Mouse (Mus musculus) cerebellum, adult 2 months (tissue): Measurements from ENCODE around the gene Fam129a. TPM values are rescaled to one million over a fixed set of nuclear protein-coding genes. Genes with fewer than 3 reads are reported as not detected.

Source experiments
- DNase-seq, 2 experiments: peaks; one replicate each; pipeline ENCODE4 v3.0.0; 2021
- H3K27ac ChIP-seq: fragments of 200-500 bp; 2 replicates; pipeline ENCODE4 v1.5.1; 2012; ENCODE audit warnings: low read length, control low read depth, inconsistent platforms; ENCODE audit not compliant: insufficient read depth
- H3K27me3 ChIP-seq: fragments of 200-500 bp; 2 replicates; pipeline ENCODE4 v1.6.1; 2012; ENCODE audit warnings: inconsistent platforms, mild to moderate bottlenecking, low read length, moderate library complexity; ENCODE audit not compliant: control insufficient read depth, insufficient read depth
- H3K4me1 ChIP-seq: fragments of 200-500 bp; 2 replicates; pipeline ENCODE4 v1.6.1; 2011; ENCODE audit warnings: low read length; ENCODE audit not compliant: control insufficient read depth, insufficient read depth
- H3K4me3 ChIP-seq: fragments of 200-500 bp; replicated peaks from 2 replicates; pipeline ENCODE3; 2011; ENCODE audit warnings: mild to moderate bottlenecking, low read depth, low read length, control low read depth; ENCODE audit not compliant: insufficient read depth
- CTCF ChIP-seq: fragments of 200-500 bp; IDR thresholded peaks from 2 replicates; pipeline ENCODE4 v1.5.1; 2011; ENCODE audit warnings: low read depth, mild to moderate bottlenecking, control low read depth, low read length, moderate library complexity, borderline replicate concordance; ENCODE audit not compliant: insufficient read depth
- POLR2A ChIP-seq: fragments of 200-500 bp; IDR thresholded peaks from 2 replicates; pipeline ENCODE4 v1.6.1; 2011; ENCODE audit warnings: low read length, control low read depth, borderline replicate concordance; ENCODE audit not compliant: insufficient read depth
- WGBS: fragments of 180-500 bp; shearing (Covaris S2); methylation state at CpG from one replicate; pipeline ENCODE4 v1.1.7; 2018; 5-methylcytosine and 5-hydroxymethylcytosine counted together
- polyA plus RNA-seq: library from polyadenylated mRNA; depleted of rRNA; stranded (reverse); fragments of >200 nt; gene quantifications from 2 replicates; pipeline ENCODE4 v1.2.3, GENCODE M21; 2012

Gene Fam129a
- polyA plus RNA-seq, 1 experiment = 1.3 TPM

DNA sequence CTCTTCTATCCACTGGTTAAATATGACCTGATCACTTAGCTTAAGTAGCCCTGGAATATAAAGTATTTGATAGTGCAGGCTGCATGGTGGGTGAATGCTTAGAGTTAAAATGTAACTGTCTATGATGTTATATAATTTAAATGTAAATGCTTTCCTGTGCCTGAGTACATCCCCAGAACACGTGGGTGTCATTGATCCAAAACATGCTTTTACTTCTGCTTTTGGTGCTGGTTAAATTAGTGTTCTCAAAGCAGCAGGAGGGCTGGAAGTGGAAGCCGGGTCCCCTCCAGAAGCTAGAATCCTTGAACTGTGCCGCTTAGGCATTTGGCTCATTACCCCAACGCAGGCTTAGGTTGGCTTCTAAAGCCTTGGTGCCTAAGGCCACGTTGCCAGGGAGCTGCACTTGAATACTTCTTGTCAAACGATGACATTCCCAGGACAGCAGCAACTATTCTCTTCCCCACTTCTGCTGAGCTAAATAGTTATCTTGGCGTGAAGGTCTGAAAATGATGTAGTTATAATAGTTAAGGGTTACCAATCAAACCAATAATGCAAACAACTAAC, 86.1 kb downstream of the Fam129a start:
- WGBS = 48% methylated on average over 7 of the region's 7 CpGs
- Histone ChIP-seq H3K27ac (no peak overlapping the region), H3K4me3 (no peak overlapping the region), H3K27me3 (no peaks in the 10 kb centered on the region), H3K4me1 (no peaks in the 10 kb centered on the region)
- no peak for DNase-seq
- TF ChIP-seq POLR2A (no peak), CTCF (no peak)

DNA sequence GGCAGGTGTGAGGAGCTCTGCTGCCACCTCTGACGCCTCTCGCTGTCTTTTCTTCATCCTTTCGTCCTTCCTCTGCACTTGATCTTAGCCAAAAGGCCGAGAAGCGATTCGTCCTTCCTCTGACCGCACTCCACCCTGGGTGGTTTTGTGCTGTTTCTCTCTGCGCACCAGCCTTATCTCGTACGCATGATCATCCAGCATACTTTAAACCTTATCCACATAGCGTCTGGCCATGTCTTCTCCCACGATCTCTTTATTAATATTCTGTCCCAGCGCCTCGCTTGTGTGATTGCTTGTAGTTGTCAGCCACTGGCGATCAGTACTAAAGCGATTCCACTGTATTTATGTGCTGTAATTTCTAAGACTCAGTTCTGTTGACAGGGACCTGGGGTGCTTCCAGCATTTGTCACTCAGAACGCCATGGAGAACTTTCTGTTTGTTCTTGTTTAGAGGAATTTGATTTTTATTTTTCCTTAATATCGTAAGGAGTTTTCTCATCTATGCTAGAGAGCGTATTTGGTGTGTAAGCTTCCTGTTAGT, 87.4 kb downstream of the Fam129a start:
- Histone ChIP-seq H3K27ac (no peak overlapping the region), H3K4me3 (peak overlapping the region; percentile 19), H3K27me3 (no peaks in the 10 kb centered on the region), H3K4me1 (no peaks in the 10 kb centered on the region)
- 35% methylated on average over 19 of the region's 19 CpGs for WGBS
- TF ChIP-seq POLR2A (no peak), CTCF (no peak)
- peak in 1 of 2 experiments; percentile 18 for DNase-seq

DNA sequence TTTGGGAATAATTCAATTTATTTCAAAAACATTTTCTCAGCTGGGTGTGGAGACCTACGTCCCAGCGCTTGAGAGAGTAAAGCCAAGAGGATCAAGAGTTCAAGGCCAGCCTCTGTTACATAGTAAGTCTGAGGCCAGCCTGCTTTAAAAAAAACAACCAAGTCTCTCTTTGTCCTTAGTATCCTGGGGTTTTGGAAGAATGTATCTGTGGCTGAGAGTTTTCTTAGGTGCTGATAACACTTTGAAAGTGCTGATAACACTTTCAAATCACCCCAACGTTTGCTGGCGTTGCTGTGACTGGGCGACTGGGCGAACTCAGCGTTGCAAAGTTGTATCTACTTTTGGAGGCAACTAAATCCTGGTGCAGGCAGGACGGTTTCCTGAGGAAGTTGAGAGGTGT, 88.7 kb downstream of the Fam129a start:
- no peak for TF ChIP-seq POLR2A
- no peak for TF ChIP-seq CTCF
- Histone ChIP-seq H3K4me3 (no peak overlapping the region), H3K27me3 (no peaks in the 10 kb centered on the region), H3K27ac (no peak overlapping the region), H3K4me1 (no peaks in the 10 kb centered on the region)
- DNase-seq = no peak
- 92% methylated on average over 8 of the region's 8 CpGs for WGBS

DNA sequence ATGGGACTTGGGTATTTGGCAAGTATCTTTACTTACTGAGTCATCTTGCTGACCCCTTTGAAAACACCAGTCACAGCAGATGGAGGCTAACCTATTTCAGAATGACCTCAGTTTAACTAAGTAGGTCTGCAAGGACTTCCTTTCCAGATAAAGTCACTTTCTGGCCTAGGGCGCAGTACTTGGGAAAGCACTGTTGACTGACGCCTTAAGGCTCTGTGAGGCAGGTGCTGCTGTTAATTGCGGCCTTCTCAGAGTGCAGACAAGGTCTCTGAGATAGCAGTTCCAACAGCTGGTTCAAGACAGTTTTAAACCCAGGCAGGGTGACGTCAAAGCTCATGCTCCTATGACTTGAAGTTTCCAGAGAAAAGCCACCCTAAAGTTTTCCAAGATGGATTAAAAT, 89.3 kb downstream of the Fam129a start:
- WGBS = 90% methylated on average over 4 of the region's 4 CpGs
- H3K4me3 ChIP-seq = no peak overlapping the region
- no peak for DNase-seq
- TF ChIP-seq POLR2A (no peak), CTCF (no peak)
- H3K4me1 ChIP-seq = no peaks in the 10 kb centered on the region
- no peak overlapping the region for H3K27ac ChIP-seq
- H3K27me3 ChIP-seq = no peaks in the 10 kb centered on the region

DNA sequence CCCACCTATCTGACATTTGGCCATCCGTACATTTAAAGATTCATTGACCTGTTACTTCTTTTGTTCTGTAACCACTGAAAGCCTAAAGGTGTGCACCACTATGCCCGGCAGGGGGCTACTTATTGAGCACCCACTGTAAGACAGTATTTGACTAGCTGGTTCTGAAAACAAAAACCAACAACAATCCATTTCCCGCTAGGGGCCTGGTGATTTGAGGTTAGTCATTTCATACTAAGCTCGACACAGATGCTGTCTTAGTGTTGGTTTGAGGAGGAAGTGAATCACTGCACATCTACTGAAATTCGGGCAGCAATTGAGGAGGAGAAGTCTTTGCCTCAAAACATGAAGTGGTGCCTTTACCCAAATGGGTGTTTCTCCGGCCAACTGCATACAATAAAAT, 89.9 kb downstream of the Fam129a start:
- Histone ChIP-seq H3K4me3 (no peak overlapping the region), H3K4me1 (no peaks in the 10 kb centered on the region), H3K27me3 (no peaks in the 10 kb centered on the region), H3K27ac (no peak overlapping the region)
- no peak for DNase-seq
- TF ChIP-seq POLR2A (no peak), CTCF (no peak)
- 98% methylated on average over 6 of the region's 6 CpGs for WGBS

DNA sequence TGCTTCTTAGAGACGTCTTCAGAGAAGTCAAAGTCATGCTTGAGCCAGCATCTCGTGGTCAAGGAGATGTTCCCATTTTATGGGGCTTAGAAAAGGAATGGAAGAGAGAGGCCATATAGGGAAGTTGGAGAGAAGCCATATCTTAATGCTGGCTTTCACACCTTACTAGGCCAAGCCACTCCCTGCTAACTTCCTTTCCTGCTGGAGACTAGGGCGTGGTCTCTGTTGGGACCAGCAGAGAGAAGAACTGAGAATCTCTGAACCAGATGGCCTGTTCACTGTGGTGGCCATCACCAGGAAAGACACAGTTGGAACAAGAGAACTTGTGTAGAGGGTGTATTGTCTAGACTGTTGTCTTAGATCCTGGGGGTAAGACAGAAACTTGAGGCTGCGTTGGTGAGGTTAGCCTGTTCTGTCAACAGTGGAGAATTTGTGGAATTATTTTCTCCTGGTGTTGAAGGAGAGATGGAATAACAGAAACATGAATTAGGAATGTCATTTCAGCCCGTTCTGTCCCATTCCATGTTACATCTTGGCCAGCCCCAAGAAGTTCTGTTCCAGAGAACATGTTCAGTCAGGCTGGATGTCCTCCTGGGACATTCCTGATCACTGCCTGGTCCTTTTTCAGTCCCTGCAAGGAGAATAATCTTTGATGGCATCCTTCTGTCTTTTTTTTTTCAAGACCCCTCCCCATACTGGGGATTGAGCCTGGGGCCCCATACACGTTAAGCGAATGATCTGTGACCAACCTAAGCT, 90.9 kb downstream of the Fam129a start:
- TF ChIP-seq CTCF (no peak), POLR2A (no peak)
- no peak overlapping the region for H3K27ac ChIP-seq
- DNase-seq = no peak
- H3K27me3 ChIP-seq = no peaks in the 10 kb centered on the region
- WGBS = 79% methylated on average over 7 of the region's 7 CpGs
- no peaks in the 10 kb centered on the region for H3K4me1 ChIP-seq
- H3K4me3 ChIP-seq = no peak overlapping the region

DNA sequence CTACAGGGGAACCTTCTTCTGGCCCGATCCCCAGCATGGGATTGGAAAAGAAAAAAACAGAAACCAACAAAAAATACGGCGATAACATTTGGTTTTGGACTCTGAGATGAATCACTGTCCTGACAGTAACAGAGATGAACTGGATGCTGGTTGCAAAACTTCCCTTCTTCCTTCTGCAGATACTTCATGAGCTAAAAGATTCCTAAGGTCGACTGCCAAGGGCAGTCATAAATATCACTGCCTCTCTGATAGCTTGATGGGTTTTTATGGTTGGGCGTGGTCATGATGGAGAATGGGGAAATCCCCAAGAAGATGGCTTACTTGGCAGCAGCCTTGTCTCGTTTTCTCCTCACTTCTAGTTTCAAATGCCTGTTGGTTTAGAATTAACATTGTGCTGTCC, 92.0 kb downstream of the Fam129a start:
- Histone ChIP-seq H3K27ac (no peak overlapping the region), H3K27me3 (no peaks in the 10 kb centered on the region), H3K4me3 (no peak overlapping the region), H3K4me1 (no peaks in the 10 kb centered on the region)
- DNase-seq = no peak
- TF ChIP-seq CTCF = no peak
- WGBS = 72% methylated on average over 6 of the region's 6 CpGs

DNA sequence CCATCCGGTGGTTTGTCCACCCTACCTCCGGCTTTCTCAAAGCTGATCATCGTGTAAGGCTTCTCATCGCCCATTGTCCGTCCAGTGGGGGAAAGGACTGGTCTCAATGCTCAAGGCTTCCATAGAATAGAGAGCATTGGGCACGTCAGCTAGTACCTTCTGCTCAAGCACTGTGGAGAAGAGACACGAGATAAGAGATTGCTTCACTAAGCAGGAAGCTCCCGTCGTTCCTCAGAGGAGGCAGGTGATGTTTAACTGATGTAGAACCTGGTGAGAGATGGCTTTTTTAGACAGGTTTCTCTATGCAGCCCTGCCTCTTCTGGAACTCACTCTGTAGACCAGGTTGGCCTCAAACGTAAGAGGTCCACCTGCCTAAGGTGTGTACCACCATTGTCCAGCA, 93.4 kb downstream of the Fam129a start:
- TF ChIP-seq POLR2A = no peak
- no peak for TF ChIP-seq CTCF
- H3K27ac ChIP-seq = no peak overlapping the region
- no peak for DNase-seq
- no peak overlapping the region for H3K4me3 ChIP-seq
- H3K4me1 ChIP-seq = no peaks in the 10 kb centered on the region
- 94% methylated on average over 10 of the region's 10 CpGs for WGBS
- H3K27me3 ChIP-seq = no peaks in the 10 kb centered on the region
